Mouse (Mus musculus) thymus, adult 2 months (tissue): ENCODE measurements around the gene Lyl1.

ENCODE experiments used
- CTCF ChIP-seq: fragments of 200-500 bp; IDR thresholded peaks from 2 replicates; pipeline ENCODE4 v1.5.1; 2012; ENCODE audit warnings: mild to moderate bottlenecking, control low read depth, low read length, moderate library complexity, borderline replicate concordance; ENCODE audit not compliant: control insufficient read depth, poor library complexity, insufficient read depth; ENCODE audit errors: extremely low read depth
- POLR2A ChIP-seq: fragments of 200-500 bp; IDR thresholded peaks from 2 replicates; pipeline ENCODE4 v1.6.1; 2012; ENCODE audit warnings: mild to moderate bottlenecking, low read length, control low read depth, moderate library complexity; ENCODE audit not compliant: control insufficient read depth, poor library complexity, insufficient read depth; ENCODE audit errors: extremely low read depth

GRCm38 (mm10) chr8:84702561-84702960 is 1.3 kb downstream of the Lyl1 start:
- TF ChIP-seq POLR2A: no peak
- TF ChIP-seq CTCF: no peak
